Mouse (Mus musculus) CH12.LX (cell line): ENCODE data around the gene Col4a6. TPM values are rescaled to one million over a fixed set of nuclear protein-coding genes. Genes with fewer than 3 reads are reported as not detected.
A peak's percentile ranks its signal among the peaks of the same experiment; 100 is the strongest.

Experiments used
- DNase-seq: peaks from one replicate; pipeline ENCODE4 v3.0.0-alpha.2; 2013; ENCODE audit errors: extremely low read depth
- H3K27ac ChIP-seq: 2 replicates; pipeline ENCODE4 v1.5.1; 2012; ENCODE audit warnings: low read depth, mild to moderate bottlenecking, control low read depth, moderate library complexity; ENCODE audit not compliant: insufficient read depth
- H3K27me3 ChIP-seq: replicated peaks from 2 replicates; pipeline ENCODE3; 2012; ENCODE audit warnings: inconsistent platforms
- H3K36me3 ChIP-seq, 2 experiments: replicated peaks in 1 of 2; 2 replicates each; pipeline versions ENCODE3 to v1.6.1; 2012; ENCODE audit warnings: inconsistent platforms in 1 of 2, low read length in 1 of 2, mild to moderate bottlenecking in 1 of 2, mixed read lengths in 1 of 2, moderate library complexity in 1 of 2; ENCODE audit not compliant: control insufficient read depth in 1 of 2, insufficient read depth in 1 of 2
- H3K4me1 ChIP-seq, 2 experiments: 2 replicates each; pipeline ENCODE4 v1.6.1; 2012; ENCODE audit warnings: inconsistent platforms in 1 of 2, moderate library complexity in 1 of 2; ENCODE audit not compliant: insufficient read depth in 2 of 2, control insufficient read depth in 1 of 2
- H3K4me2 ChIP-seq: 2 replicates; pipeline ENCODE4 v1.6.1; 2012; ENCODE audit warnings: low read depth, mild to moderate bottlenecking, control low read depth; ENCODE audit not compliant: poor library complexity, insufficient read depth, severe bottlenecking
- H3K4me3 ChIP-seq, 3 experiments: fragments of 150-350 bp in 1 of 3; sonication (generic) in 1 of 3; replicated peaks in 1 of 3; 2 replicates each; pipeline versions ENCODE3 to v1.5.1; 2011 to 2012; ENCODE audit warnings: low read depth in 2 of 3, low read length in 2 of 3, mild to moderate bottlenecking in 2 of 3, moderate library complexity in 2 of 3, control low read depth in 1 of 3, improper control_type of control experiment in 1 of 3, inconsistent platforms in 1 of 3, mixed read lengths in 1 of 3; ENCODE audit not compliant: poor library complexity in 1 of 3
- H3K79me2 ChIP-seq: replicated peaks from 2 replicates; pipeline ENCODE4 v1.6.1; 2012; ENCODE audit warnings: mild to moderate bottlenecking, moderate library complexity; ENCODE audit not compliant: control insufficient read depth, poor library complexity, insufficient read depth, severe bottlenecking; ENCODE audit errors: extremely low read depth
- H3K9ac ChIP-seq: 2 replicates; pipeline ENCODE4 v1.6.1; 2012; ENCODE audit warnings: low read depth, mild to moderate bottlenecking, control low read depth, moderate library complexity; ENCODE audit not compliant: insufficient read depth
- H3K9me3 ChIP-seq: replicated peaks from 2 replicates; pipeline ENCODE3; 2012; ENCODE audit warnings: low read length, inconsistent platforms, mixed read lengths
- BHLHE40 ChIP-seq: IDR thresholded peaks from 2 replicates; pipeline ENCODE4 v1.6.1; 2011; ENCODE audit warnings: mild to moderate bottlenecking, low read depth, low read length, improper control_type of control experiment
- CHD1 ChIP-seq: IDR thresholded peaks from 2 replicates; pipeline ENCODE4 v1.6.1; 2012; ENCODE audit warnings: low read depth, low read length, improper control_type of control experiment, inconsistent platforms
- CHD2 ChIP-seq: IDR thresholded peaks from 2 replicates; pipeline ENCODE4 v1.6.1; 2011; ENCODE audit warnings: low read length, improper control_type of control experiment
- CTCF ChIP-seq, 2 experiments: IDR thresholded peaks in 1 of 2; conservative IDR thresholded peaks in 1 of 2; 2 replicates each; pipeline ENCODE4 v1.5.1; 2011 to 2012; ENCODE audit warnings: low read depth in 2 of 2, low read length in 2 of 2, improper control_type of control experiment in 1 of 2, inconsistent platforms in 1 of 2, mild to moderate bottlenecking in 1 of 2, moderate library complexity in 1 of 2
- E2F4 ChIP-seq: IDR thresholded peaks from 2 replicates; pipeline ENCODE4 v1.6.1; 2011; ENCODE audit warnings: low read depth, low read length, improper control_type of control experiment; ENCODE audit not compliant: insufficient replicate concordance
- ELF1 ChIP-seq: IDR thresholded peaks from 2 replicates; pipeline ENCODE4 v1.6.1; 2014; ENCODE audit warnings: low read depth, mild to moderate bottlenecking, inconsistent platforms, low read length, improper control_type of control experiment
- EP300 ChIP-seq: IDR thresholded peaks from 2 replicates; pipeline ENCODE4 v1.6.1; 2011; ENCODE audit warnings: low read length, improper control_type of control experiment
- ETS1 ChIP-seq: conservative IDR thresholded peaks from 2 replicates; pipeline ENCODE4 v1.6.1; 2012; ENCODE audit warnings: low read depth, mild to moderate bottlenecking, inconsistent platforms, low read length, improper control_type of control experiment, moderate library complexity
- GABPA ChIP-seq: IDR thresholded peaks from 2 replicates; pipeline ENCODE4 v1.6.1; 2012; ENCODE audit warnings: low read depth, low read length, improper control_type of control experiment, inconsistent platforms; ENCODE audit not compliant: insufficient replicate concordance
- HCFC1 ChIP-seq: IDR thresholded peaks from 2 replicates; pipeline ENCODE4 v1.6.1; 2012; ENCODE audit warnings: low read depth, mild to moderate bottlenecking, inconsistent platforms, low read length, improper control_type of control experiment
- IRF4 ChIP-seq: IDR thresholded peaks from 2 replicates; pipeline ENCODE4 v1.6.1; 2014; ENCODE audit warnings: low read depth, mild to moderate bottlenecking, inconsistent platforms, low read length, improper control_type of control experiment
- JUN ChIP-seq: IDR thresholded peaks from 2 replicates; pipeline ENCODE4 v1.6.1; 2011; ENCODE audit warnings: low read depth, mild to moderate bottlenecking, low read length, improper control_type of control experiment, moderate library complexity; ENCODE audit not compliant: insufficient read depth
- JUND ChIP-seq: conservative IDR thresholded peaks from 2 replicates; pipeline ENCODE4 v1.6.1; 2011; ENCODE audit warnings: low read depth, low read length, improper control_type of control experiment
- KAT2A ChIP-seq: IDR thresholded peaks from 2 replicates; pipeline ENCODE4 v1.6.1; 2012; ENCODE audit warnings: low read length, improper control_type of control experiment, inconsistent platforms; ENCODE audit not compliant: insufficient replicate concordance
- MAFK ChIP-seq: IDR thresholded peaks from 2 replicates; pipeline ENCODE4 v1.6.1; 2011; ENCODE audit warnings: low read length, improper control_type of control experiment; ENCODE audit not compliant: insufficient replicate concordance
- MAX ChIP-seq: IDR thresholded peaks from 2 replicates; pipeline ENCODE4 v1.6.1; 2011; ENCODE audit warnings: low read length, improper control_type of control experiment
- MAZ ChIP-seq: IDR thresholded peaks from 2 replicates; pipeline ENCODE4 v1.6.1; 2012; ENCODE audit warnings: low read depth, mild to moderate bottlenecking, inconsistent platforms, low read length, improper control_type of control experiment, moderate library complexity
- MEF2A ChIP-seq: IDR thresholded peaks from 2 replicates; pipeline ENCODE4 v1.6.1; 2014; ENCODE audit warnings: low read depth, mild to moderate bottlenecking, inconsistent platforms, low read length, improper control_type of control experiment, borderline replicate concordance
- MXI1 ChIP-seq: IDR thresholded peaks from 2 replicates; pipeline ENCODE4 v1.6.1; 2011; ENCODE audit warnings: mild to moderate bottlenecking, low read depth, low read length, improper control_type of control experiment
- MYC ChIP-seq: IDR thresholded peaks from 2 replicates; pipeline ENCODE4 v1.6.1; 2011; ENCODE audit warnings: low read depth, mild to moderate bottlenecking, improper control_type of control experiment, low read length
- NELFE ChIP-seq: IDR thresholded peaks from 2 replicates; pipeline ENCODE4 v1.6.1; 2011; ENCODE audit warnings: low read depth, low read length, improper control_type of control experiment
- NRF1 ChIP-seq: IDR thresholded peaks from 2 replicates; pipeline ENCODE4 v1.6.1; 2014; ENCODE audit warnings: low read depth, mild to moderate bottlenecking, inconsistent platforms, low read length, improper control_type of control experiment, moderate library complexity
- PAX5 ChIP-seq: IDR thresholded peaks from 2 replicates; pipeline ENCODE4 v1.6.1; 2012; ENCODE audit warnings: low read length, inconsistent platforms, mixed read lengths
- POLR2A ChIP-seq: IDR thresholded peaks from 2 replicates; pipeline ENCODE4 v1.6.1; 2011; ENCODE audit warnings: low read depth, mild to moderate bottlenecking, improper control_type of control experiment, low read length
- POLR2AphosphoS2 ChIP-seq: IDR thresholded peaks from 2 replicates; pipeline ENCODE4 v1.6.1; 2011; ENCODE audit warnings: low read depth, low read length, improper control_type of control experiment
- RAD21 ChIP-seq: IDR thresholded peaks from 2 replicates; pipeline ENCODE4 v1.6.1; 2011; ENCODE audit warnings: low read depth, mild to moderate bottlenecking, low read length, improper control_type of control experiment, moderate library complexity
- RCOR1 ChIP-seq: conservative IDR thresholded peaks from 2 replicates; pipeline ENCODE4 v1.6.1; 2012; ENCODE audit warnings: low read depth, mild to moderate bottlenecking, inconsistent platforms, low read length, improper control_type of control experiment
- SIN3A ChIP-seq: IDR thresholded peaks from 2 replicates; pipeline ENCODE4 v1.6.1; 2012; ENCODE audit warnings: low read length, improper control_type of control experiment, inconsistent platforms
- SMC3 ChIP-seq: IDR thresholded peaks from 2 replicates; pipeline ENCODE4 v1.6.1; 2011; ENCODE audit warnings: low read depth, low read length, improper control_type of control experiment
- TBP ChIP-seq: conservative IDR thresholded peaks from 2 replicates; pipeline ENCODE4 v1.6.1; 2011; ENCODE audit warnings: low read depth, low read length, improper control_type of control experiment
- TCF12 ChIP-seq: IDR thresholded peaks from 2 replicates; pipeline ENCODE4 v1.6.1; 2014; ENCODE audit warnings: low read depth, mild to moderate bottlenecking, inconsistent platforms, low read length, improper control_type of control experiment
- UBTF ChIP-seq: IDR thresholded peaks from 2 replicates; pipeline ENCODE4 v1.6.1; 2012; ENCODE audit warnings: low read depth, mild to moderate bottlenecking, inconsistent platforms, low read length, improper control_type of control experiment, moderate library complexity
- USF1 ChIP-seq: IDR thresholded peaks from 2 replicates; pipeline ENCODE4 v1.6.1; 2014; ENCODE audit warnings: low read depth, mild to moderate bottlenecking, inconsistent platforms, low read length, improper control_type of control experiment
- USF2 ChIP-seq: conservative IDR thresholded peaks from 2 replicates; pipeline ENCODE4 v1.6.1; 2011; ENCODE audit warnings: low read depth, low read length, improper control_type of control experiment
- ZC3H11A ChIP-seq: IDR thresholded peaks from 2 replicates; pipeline ENCODE4 v1.6.1; 2012; ENCODE audit warnings: low read depth, mild to moderate bottlenecking, inconsistent platforms, low read length, improper control_type of control experiment
- ZKSCAN1 ChIP-seq: IDR thresholded peaks from 2 replicates; pipeline ENCODE4 v1.6.1; 2012; ENCODE audit warnings: low read depth, inconsistent platforms, low read length, improper control_type of control experiment, borderline replicate concordance
- ZMIZ1 ChIP-seq: IDR thresholded peaks from 2 replicates; pipeline ENCODE4 v1.6.1; 2012; ENCODE audit warnings: low read depth, mild to moderate bottlenecking, inconsistent platforms, low read length, improper control_type of control experiment
- ZNF384 ChIP-seq: IDR thresholded peaks from 2 replicates; pipeline ENCODE4 v1.6.1; 2012; ENCODE audit warnings: low read depth, low read length, improper control_type of control experiment, inconsistent platforms
- dilution Hi-C: fragments of 300-500 bp; cut with MboI; formaldehyde crosslinking; loops from 2 replicates; pipeline ENCODE4 v1.14.3; 2020; ENCODE audit warnings: low sequenced_read_pairs; ENCODE audit not compliant: extremely low pct_unique_long_range_greater_than_20kb, extremely low pct_ligation_motif_present
- in situ Hi-C: fragments of 300-500 bp; cut with MboI; formaldehyde crosslinking; loops from 3 replicates; pipeline ENCODE4 v1.14.3; 2019; ENCODE audit warnings: low sequenced_read_pairs, low pct_ligation_motif_present, low pct_unique_long_range_greater_than_20kb, mixed read lengths
- polyA plus RNA-seq: library from polyadenylated mRNA; unstranded; fragments of >175 nt; gene quantifications from 2 replicates; pipeline ENCODE4 v1.2.1, GENCODE M21; 2012; ENCODE audit warnings: low read depth; ENCODE audit not compliant: insufficient read length
- total RNA-seq, 2 experiments: library from RNA; depleted of rRNA; stranded (reverse); fragments of 300-350 nt in 1 of 2; fragments of >200 nt in 1 of 2; gene quantifications; 2 replicates each; pipeline ENCODE4 v1.2.3; 2012 to 2014

The Col4a6 gene
- total and polyA plus RNA-seq, 3 experiments: 0.07 to 0.13 TPM; not detected in 1

GRCm38 (mm10) chrX:141236564-141237333 lies 237.1 kb downstream of the Col4a6 start:
- H3K27me3 ChIP-seq: no peaks in the 10 kb centered on the region
- peak; percentile 48 for DNase-seq
- H3K9ac ChIP-seq: no peak overlapping the region
- no peak overlapping the region for H3K4me3 ChIP-seq
- in situ Hi-C loops (no loop called here), dilution Hi-C loops (no loop called here)
- H3K79me2 ChIP-seq: no peaks in the 10 kb centered on the region
- no peaks in the 10 kb centered on the region for H3K4me1 ChIP-seq
- no peak overlapping the region for H3K27ac ChIP-seq
- H3K9me3 ChIP-seq: no peaks in the 10 kb centered on the region
- no peak overlapping the region for H3K4me2 ChIP-seq
- TF ChIP-seq PAX5 (no peak), NELFE (no peak), E2F4 (no peak), TCF12 (no peak), KAT2A (no peak), ZC3H11A (0 out of 2 replicates have a peak, but pooled peaks have one; percentile 5), ZKSCAN1 (no peak), IRF4 (no peak), ZMIZ1 (no peak), SIN3A (no peak), POLR2A (no peak), MAFK (no peak), POLR2AphosphoS2 (no peak), UBTF (no peak), MAZ (peak; percentile 65), USF2 (no peak), ETS1 (no peak), RCOR1 (no peak), NRF1 (no peak), JUND (no peak), GABPA (no peak), EP300 (no peak), TBP (no peak), CHD2 (no peak), CTCF (conservative IDR thresholded peaks at IDR 0.05 in 1 of 2, IDR thresholded peaks at IDR 0.05 in 1 of 2; ENCODE audit: low read depth in 2 of 2, low read length in 2 of 2) (peak; percentile 42 to 68), HCFC1 (no peak), SMC3 (peak; percentile 65), MEF2A (no peak), JUN (no peak), MYC (no peak), BHLHE40 (no peak), MXI1 (no peak), ELF1 (no peak), ZNF384 (no peak), USF1 (no peak), CHD1 (no peak), RAD21 (peak; percentile 81), MAX (no peak)
- TF ChIP-seq, all 38 proteins: peak for 5
- H3K36me3 ChIP-seq: no peaks in the 10 kb centered on the region
